Mouse (Mus musculus) gastrocnemius, postnatal 10 days (tissue): ENCODE measurements at regions not wholly inside any gene's neighbourhood (a gene's known extent, or its start where the extent isn't known, plus 50 kb on each side); places are given as distances from the start of the nearest gene placed in this dataset.

Source experiments
- DNase-seq: peaks from one replicate; pipeline ENCODE4 v3.0.0; 2021; ENCODE audit warnings: mixed read lengths

- DNase-seq: peak; percentile 9
Measured at GRCm38 (mm10) chr16:81695241-81695640, 494.7 kb downstream of the Ncam2 start.

- no peak for DNase-seq
Measured at GRCm38 (mm10) chr16:81703419-81703818, 502.9 kb downstream of the Ncam2 start.
